Mouse (Mus musculus) cerebellum, adult 11-12 months (tissue): Measurements from ENCODE around the gene Ehd4.

ENCODE experiments used
- DNase-seq: peaks from one replicate; pipeline ENCODE4 v3.0.0; 2022

The Ehd4 gene

GRCm38 (mm10) chr2:120105861-120106260 lies 48.5 kb downstream of the Ehd4 start:
- no peak for DNase-seq

DNA sequence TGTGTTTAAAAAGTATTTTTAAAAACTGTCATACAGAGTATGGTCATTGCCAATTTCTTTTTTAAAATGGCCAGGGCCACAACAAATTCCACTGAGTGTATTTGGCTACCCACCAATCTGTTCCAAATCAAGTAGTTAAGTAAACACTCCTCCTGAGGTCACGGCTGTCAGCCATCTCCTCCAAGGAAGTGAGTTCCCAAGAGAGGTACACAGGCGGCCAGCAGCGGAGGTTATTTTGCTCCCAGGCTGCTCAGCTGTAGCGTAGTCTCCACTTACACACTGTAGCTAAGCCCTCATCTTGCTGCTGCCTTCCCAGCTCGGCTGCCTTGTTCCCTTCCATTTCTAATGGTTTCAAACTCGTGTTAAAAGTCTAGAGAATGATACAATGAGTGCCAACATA lies 51.5 kb downstream of the Ehd4 start:
- no peak for DNase-seq

DNA sequence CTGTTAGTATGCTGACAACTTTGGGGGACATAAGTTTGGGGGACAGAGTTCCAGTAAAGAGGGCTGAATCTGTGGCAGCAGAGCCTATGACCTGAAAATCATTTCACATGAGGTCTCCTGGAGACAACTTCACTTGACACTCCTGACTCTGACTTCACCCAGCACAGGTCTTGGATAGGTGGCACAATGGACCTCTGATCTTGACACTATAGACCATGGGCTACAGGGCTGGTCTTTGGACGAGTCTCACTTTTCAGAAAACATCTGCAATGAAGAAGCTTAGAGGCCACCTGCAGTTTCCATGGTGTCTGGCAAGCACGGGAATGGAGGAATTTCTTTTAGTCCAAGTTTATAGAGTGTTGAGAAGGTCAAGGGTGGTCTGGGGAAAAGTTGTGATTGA lies 52.0 kb downstream of the Ehd4 start:
- DNase-seq = no peak

DNA sequence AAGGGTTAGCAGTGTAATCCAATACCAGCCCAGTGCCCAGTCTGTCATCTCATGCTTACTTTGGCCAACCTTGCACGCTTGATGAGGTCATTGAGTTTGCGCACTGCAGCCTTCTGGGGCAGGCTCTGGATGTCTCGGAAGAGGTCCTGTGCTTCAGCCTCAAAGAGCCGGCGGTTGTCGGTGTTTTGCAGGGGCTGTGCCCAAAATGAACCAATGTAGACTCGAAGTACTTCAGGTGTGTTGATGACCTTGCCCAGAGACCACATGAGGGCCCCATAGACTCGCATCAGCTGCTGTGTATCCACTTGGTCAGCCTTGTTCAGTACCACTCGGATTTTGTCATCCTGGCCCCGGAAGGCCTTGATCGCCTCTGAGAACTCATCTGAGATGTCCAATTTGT lies 52.4 kb downstream of the Ehd4 start:
- DNase-seq = no peak

DNA sequence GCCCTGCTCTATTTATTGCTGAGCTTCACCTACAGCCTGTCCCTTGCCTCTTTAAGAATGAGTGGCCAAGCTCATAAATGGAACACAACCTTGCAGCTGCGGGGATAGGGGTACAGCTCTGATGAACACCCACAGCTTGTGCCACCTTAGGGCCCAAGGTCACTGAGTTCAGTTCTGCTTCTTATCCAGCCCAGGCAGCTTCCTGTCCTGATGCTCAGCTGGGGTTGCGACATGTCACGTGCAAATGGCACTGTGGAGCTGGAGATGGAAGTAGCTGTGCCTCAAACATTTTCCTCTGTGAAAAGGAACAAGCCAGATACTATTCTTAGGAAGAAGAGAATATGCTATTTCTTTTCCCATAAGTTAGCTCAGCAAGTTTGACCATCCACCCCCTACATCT lies 54.5 kb downstream of the Ehd4 start:
- no peak for DNase-seq

GRCm38 (mm10) chr2:120099263-120099662 lies 55.1 kb downstream of the Ehd4 start:
- no peak for DNase-seq

GRCm38 (mm10) chr2:120098781-120099202 lies 55.6 kb downstream of the Ehd4 start:
- DNase-seq = no peak

DNA sequence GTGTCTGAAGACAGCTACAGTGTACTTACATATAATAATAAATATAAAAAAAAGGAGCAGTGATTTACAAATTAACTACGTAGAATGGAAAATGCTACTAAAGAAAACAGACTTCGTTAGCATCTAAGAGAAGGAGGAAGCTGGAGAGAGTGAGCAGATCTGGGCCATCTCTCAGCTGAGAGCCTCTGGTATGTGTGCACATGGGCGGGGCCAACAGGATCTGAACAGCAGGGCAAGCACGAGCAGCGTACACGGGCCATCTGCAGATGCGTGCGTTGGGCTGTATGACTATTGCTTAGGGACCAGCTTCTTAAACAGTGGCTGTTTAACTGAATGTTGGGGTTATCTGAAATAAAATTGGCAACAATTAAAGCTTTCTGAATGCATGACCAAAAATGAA lies 56.5 kb downstream of the Ehd4 start:
- DNase-seq = no peak

DNA sequence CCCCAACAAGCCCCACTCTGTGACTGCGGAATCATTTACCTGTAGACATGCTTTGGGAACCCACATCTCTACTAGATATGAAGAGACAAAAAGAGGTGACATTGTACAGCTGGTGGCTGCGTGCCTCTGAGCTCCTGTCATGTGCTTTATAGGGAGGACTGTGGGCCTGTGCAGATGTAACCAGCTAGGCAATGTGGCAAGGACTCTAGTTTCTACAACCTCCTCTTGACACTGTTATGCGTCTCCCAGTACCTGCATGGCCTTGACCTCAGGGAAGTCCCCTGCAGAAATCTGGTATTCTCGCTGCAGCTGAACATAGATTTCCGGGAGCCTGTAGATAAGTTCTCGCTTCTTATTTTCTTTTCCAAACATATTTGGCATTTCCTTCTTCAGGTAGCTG lies 57.7 kb downstream of the Ehd4 start:
- no peak for DNase-seq

DNA sequence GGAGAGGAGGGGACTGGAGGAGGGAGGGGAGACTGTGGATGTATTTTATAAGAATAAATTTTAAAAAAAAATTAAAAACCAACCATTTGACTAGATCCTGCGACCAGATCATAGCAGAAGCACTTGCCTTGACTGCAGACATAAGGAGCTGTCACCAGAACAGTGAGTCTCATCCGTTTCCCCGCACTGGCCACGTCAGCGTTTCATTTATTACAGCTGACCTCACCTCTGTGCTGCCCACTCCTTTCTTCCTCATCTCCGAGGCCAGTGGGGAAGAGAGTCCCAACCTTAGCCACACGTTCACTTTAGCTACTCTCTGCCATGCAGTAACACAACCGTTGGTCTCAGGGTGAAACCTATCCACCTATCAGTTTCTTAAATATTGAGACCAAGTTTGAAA lies 58.2 kb downstream of the Ehd4 start:
- no peak for DNase-seq

- no peak for DNase-seq
These were observed 59.2 kb downstream of the Ehd4 start for GRCm38 (mm10) chr2:120095171-120095570.

DNA sequence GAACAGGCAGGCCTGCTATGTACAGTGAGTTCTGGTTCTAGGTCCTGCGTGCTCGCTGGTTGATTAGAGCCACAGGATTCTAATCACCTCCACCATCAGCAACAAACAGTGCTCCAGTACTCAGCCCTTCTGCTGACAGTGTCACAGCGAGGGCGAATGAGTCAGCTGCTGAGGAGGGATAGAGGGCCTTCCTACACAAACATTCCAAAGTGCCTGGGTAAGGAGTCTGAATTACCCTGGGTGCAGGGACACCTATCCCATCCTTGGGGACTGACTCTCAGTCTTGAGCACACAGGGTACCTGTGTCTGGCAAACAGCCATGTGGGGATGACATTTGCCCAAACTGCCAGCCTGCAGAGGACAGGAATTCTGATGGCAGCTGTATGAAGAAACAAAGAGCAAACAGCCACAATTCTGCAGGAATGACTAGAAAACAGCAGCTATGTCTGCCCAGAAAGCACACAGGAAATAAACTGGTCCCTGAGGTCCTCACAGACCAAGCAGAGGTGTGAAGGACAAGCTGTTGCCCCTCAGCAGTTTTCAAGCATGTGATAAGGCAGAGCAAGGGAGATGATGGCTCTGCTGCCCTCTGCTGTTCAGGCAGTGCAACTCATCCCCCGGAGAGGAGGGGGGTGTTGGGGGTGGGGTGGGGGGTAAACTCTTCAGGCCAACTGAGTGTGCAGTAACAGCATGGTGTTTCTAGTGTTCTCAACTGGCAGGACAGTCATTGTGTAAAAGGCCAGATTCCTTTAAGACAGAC lies 60.6 kb downstream of the Ehd4 start:
- DNase-seq = no peak

- no peak for DNase-seq
These were observed 63.4 kb downstream of the Ehd4 start for GRCm38 (mm10) chr2:120090979-120091378.

GRCm38 (mm10) chr2:120087897-120088296 lies 66.5 kb downstream of the Ehd4 start:
- DNase-seq = no peak

DNA sequence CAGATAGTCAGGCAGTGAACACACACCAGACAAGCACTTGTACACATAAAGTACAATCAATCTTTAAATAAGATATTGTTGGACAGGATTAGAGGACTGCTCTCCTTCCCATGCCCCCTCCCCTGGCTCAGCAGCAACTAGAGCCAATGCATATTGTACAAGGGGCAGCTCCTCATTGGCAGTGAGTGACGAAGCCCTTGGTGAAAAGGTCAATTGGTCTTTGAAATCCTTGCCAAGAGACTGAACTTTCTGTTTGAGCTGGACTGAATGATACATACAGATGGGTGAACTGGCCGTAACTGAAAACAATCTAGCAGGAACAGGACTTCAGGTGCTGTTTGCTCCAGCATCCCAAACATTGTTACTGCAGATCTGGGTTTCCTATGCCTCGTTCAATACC lies 67.0 kb downstream of the Ehd4 start:
- no peak for DNase-seq

- DNase-seq = no peak
These were observed 68.4 kb downstream of the Ehd4 start for GRCm38 (mm10) chr2:120086038-120086437.

- no peak for DNase-seq
These were observed 69.6 kb downstream of the Ehd4 start for GRCm38 (mm10) chr2:120084593-120085361.

GRCm38 (mm10) chr2:120082416-120082815 lies 72.0 kb downstream of the Ehd4 start:
- no peak for DNase-seq

GRCm38 (mm10) chr2:120076076-120076705 lies 78.2 kb downstream of the Ehd4 start:
- peak; percentile 58 for DNase-seq

GRCm38 (mm10) chr2:120074096-120074495 lies 80.3 kb downstream of the Ehd4 start:
- no peak for DNase-seq

DNA sequence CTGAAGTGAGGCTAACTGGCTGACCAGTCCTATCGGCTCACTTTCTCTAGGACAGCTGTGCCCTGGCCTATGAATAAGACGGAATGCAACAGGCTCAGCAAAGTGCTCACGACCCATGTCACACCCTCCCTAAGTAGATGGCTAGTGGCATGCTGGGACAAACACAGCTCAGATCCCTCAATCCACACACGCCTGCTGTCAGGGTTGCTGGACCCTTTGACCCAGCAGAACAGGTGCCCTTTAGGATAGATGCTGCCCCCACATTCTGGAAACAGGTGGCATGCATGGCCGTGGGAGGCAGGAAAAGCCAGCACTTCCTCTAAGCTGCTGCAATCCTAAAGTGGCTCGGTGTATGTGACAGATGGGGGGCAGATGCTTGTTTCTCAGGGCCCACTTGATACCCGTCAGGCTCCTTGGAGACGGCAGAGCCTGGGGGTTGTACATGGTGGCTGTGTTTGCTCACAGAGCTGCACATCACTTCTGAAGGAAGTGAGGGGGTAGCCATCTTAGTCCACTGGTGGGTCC lies 84.9 kb downstream of the Ehd4 start:
- DNase-seq = no peak

GRCm38 (mm10) chr2:120068555-120069465 lies 85.6 kb downstream of the Ehd4 start:
- peak; percentile 32 for DNase-seq

DNA sequence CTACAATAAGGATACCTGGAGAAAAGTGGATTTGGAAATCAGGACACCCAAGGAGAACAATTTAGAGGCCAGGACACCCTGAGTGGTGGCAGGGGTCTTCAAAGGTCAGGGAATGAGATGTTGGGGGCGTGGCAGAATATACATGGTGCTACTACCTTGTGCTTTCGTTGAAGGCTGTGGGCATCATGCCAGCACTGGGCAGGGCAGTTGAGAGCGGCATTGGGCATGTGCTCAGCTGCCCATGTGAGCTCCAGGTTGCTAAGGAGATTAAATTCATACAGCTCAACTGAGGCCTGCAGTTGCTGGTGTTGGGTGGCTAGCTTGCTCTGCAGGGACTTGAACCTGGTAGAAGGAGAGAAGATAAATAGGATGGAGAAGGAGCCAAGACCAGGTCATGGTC lies 88.2 kb downstream of the Ehd4 start:
- DNase-seq = no peak
